Mouse (Mus musculus) G1E (cell line): ENCODE measurements around the gene Tkfc.

Experiments
- CTCF ChIP-seq: IDR thresholded peaks from 2 replicates; pipeline ENCODE4 v1.5.1; 2012; ENCODE audit warnings: low read depth, low read length, inconsistent platforms, mixed read lengths
- GATA1 ChIP-seq: IDR thresholded peaks from 2 replicates; pipeline ENCODE4 v1.6.1; 2012; ENCODE audit warnings: borderline replicate concordance, low read length, inconsistent platforms, mixed read lengths
- GATA2 ChIP-seq: IDR thresholded peaks from 2 replicates; pipeline ENCODE4 v1.6.1; 2012; ENCODE audit warnings: low read depth, low read length, inconsistent platforms, borderline replicate concordance

DNA sequence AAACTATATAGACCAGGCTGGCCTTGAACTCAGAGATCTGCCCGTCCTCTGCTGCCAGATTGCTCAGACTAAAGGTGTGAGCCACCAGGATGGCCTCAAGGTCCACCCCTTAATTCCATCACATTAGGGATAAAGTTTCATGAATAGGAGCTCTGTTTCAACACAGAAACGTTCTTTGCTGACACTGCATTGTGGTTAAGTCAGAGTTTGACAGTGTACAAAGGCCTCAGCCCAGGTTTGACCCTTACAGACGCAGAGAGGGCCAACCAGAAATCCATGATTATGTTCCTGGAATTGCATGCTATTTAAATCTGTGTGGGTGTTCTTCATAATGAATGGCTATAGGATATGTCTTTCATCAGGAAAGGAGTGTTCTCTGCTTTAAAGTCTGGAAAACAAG, 15.2 kb downstream of the Tkfc start:
- TF ChIP-seq CTCF (no peak), GATA2 (no peak), GATA1 (no peak)
